Mouse (Mus musculus) hindbrain, embryonic 11.5 days (tissue): ENCODE data around the gene Pck2. TPM values are rescaled to one million over a fixed set of nuclear protein-coding genes. Genes with fewer than 3 reads are reported as not detected.
A peak's percentile ranks its signal among the peaks of the same experiment; 100 is the strongest.

Experiments used
- ATAC-seq: fragments of 200-750 bp; cut with Nextera tagmentation; 2 replicates; pipeline ENCODE4 v1.8.0; 2017; ENCODE audit warnings: mild to moderate bottlenecking, moderate TSS enrichment, moderate library complexity; ENCODE audit not compliant: low FRiP score
- DNase-seq: peaks from one replicate; pipeline ENCODE4 v3.0.0-alpha.2; 2015; ENCODE audit warnings: low spot score
- H3K27ac ChIP-seq: fragments of 300-500 bp; sonication (generic); 2 replicates; pipeline ENCODE4 v1.5.1; 2014; ENCODE audit warnings: mild to moderate bottlenecking, low read depth, low read length
- H3K27me3 ChIP-seq: fragments of 300-500 bp; sonication (generic); 2 replicates; pipeline ENCODE4 v1.6.1; 2014; ENCODE audit warnings: mild to moderate bottlenecking, low read length, moderate library complexity, mixed read lengths; ENCODE audit not compliant: control insufficient read depth, insufficient read depth
- H3K36me3 ChIP-seq: fragments of 300-500 bp; sonication (generic); 2 replicates; pipeline ENCODE4 v1.6.1; 2014; ENCODE audit warnings: mild to moderate bottlenecking, low read length, moderate library complexity, mixed read lengths; ENCODE audit not compliant: control insufficient read depth, insufficient read depth
- H3K4me1 ChIP-seq: fragments of 300-500 bp; sonication (generic); replicated peaks from 2 replicates; pipeline ENCODE4 v1.6.1; 2014; ENCODE audit warnings: low read length, mixed read lengths; ENCODE audit not compliant: control insufficient read depth, insufficient read depth
- H3K4me2 ChIP-seq: fragments of 300-500 bp; sonication (generic); replicated peaks from 2 replicates; pipeline ENCODE4 v1.6.1; 2014; ENCODE audit warnings: mild to moderate bottlenecking, low read depth, low read length
- H3K4me3 ChIP-seq: fragments of 300-500 bp; sonication (generic); 2 replicates; pipeline ENCODE4 v1.5.1; 2014; ENCODE audit warnings: low read depth, low read length
- H3K9ac ChIP-seq: fragments of 300-500 bp; sonication (generic); 2 replicates; pipeline ENCODE4 v1.6.1; 2014; ENCODE audit warnings: low read depth, low read length
- H3K9me3 ChIP-seq: fragments of 300-500 bp; sonication (generic); 2 replicates; pipeline ENCODE4 v1.6.1; 2016; ENCODE audit warnings: low read length; ENCODE audit not compliant: control insufficient read depth
- WGBS: fragments of 180-500 bp; shearing (Covaris S2); extraction: QIAGEN DNeasy Blood & Tissue Kit; methylation state at CpG from one replicate; pipeline ENCODE4 v1.1.7; 2014; 5-methylcytosine and 5-hydroxymethylcytosine counted together
- polyA plus RNA-seq: library from polyadenylated mRNA; unstranded; fragments of >200 nt; fragmentation: Nextera tagmentation; extraction: Ambion mirVana; gene quantifications from 2 replicates; pipeline ENCODE4 v1.2.1, GENCODE M21; 2014

Gene Pck2
- polyA plus RNA-seq, 1 experiment from 2014 or later, result 11.3 TPM

DNA sequence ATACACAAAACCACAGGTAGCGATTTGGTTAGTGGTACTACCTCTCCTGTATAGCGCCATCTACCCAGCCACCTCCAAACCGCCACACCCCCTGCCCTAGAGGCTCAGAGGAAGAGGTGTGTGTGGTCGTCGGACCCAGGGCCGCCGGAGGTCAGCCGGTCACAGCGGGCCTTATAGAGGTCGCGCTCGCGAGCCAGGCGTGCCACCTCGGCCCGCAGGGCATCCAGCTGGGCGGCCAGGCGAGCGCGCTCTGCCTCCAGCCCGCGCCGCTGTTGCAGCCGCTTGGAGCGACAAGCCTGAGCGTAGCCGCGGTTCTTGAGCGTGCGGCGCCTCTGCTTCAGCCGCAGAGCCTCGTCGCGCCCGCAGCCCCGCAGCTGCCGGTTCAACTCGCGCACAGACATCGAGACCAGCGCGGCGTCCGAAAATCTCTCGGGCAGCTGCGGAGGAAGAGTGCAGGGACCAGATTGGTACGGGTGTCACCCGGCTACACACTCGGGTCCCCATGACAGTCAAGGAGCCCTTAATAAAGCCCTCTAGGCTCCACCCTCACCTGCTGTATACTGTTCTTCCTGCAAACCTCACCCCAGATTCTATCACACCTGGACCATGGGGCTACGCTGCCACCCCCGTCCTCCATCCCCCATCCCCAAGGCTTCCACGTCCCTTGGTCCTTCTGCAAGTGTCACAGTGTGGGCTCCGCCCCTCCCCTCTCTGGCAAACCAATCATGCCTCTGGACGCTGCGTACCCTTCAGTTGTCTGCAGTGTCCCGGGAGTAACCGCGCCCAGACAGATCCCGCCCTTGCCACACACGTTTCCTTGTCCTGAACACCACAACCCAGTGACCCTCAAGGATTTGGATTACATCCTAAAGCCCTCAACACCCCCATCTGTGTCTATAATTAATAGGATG lies 19.4 kb upstream of the Pck2 start:
- H3K4me1 ChIP-seq, result no peaks in the 10 kb centered on the region
- WGBS, result under 1% methylated on average over 61 of the region's 61 CpGs
- no peaks in the 10 kb centered on the region for H3K36me3 ChIP-seq
- H3K9me3 ChIP-seq, result no peaks in the 10 kb centered on the region
- peak overlapping the region; percentile 61; the same call in 1 of the 2 replicates for H3K27ac ChIP-seq
- H3K4me2 ChIP-seq, result peak overlapping the region; percentile 93
- peak overlapping the region; percentile 57 for H3K9ac ChIP-seq
- H3K4me3 ChIP-seq, result peak overlapping the region; percentile 52
- DNase-seq (peak; percentile 65), ATAC-seq (peak; percentile 71)
- H3K27me3 ChIP-seq, result peaks cover 11% of the 10 kb centered on the region; the same call in 1 of the 2 replicates

- Histone ChIP-seq H3K9me3 (no peaks in the 10 kb centered on the region), H3K27ac (no peak overlapping the region), H3K27me3 (peaks cover 11% of the 10 kb centered on the region; the same call in 1 of the 2 replicates), H3K4me3 (no peak overlapping the region), H3K36me3 (no peaks in the 10 kb centered on the region), H3K9ac (no peak overlapping the region), H3K4me1 (no peaks in the 10 kb centered on the region), H3K4me2 (no peak overlapping the region)
- WGBS, result 62% methylated on average over 4 of the region's 4 CpGs
- no peak for DNase-seq
- ATAC-seq, result no peak
Observed at GRCm38 (mm10) chr14:55524062-55524461, 16.0 kb upstream of the Pck2 start.

DNA sequence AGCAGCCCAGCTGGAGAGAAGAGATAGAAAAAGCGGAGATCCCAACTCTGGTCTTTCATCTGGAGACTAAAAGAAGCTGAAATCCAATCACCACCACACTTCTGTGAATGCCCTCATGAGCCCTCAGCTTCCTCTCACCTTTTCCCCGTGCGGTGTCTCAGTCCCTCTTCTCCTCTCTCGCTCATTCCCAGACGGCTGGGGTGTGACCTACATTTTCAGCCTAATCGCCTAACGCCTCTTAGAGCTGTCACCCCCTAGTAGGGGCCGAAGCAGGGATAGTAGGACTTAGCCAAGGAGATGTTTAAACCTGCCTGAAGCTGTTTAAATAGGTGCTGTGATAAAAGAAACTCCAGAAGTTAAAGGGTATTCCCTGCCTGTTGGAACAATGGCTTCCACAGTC lies 15.3 kb upstream of the Pck2 start, which contains the start of gene Nrl:
TSS of gene Nrl (minus strand) at position 197 of the 400 bp plus-strand sequence.
- Histone ChIP-seq H3K36me3 (no peaks in the 10 kb centered on the region), H3K9me3 (no peaks in the 10 kb centered on the region), H3K27ac (no peak within 1 kb of the TSS), H3K4me3 (no peak within 1 kb of the TSS), H3K4me1 (no peaks in the 10 kb centered on the region), H3K4me2 (no peak within 1 kb of the TSS), H3K9ac (no peak within 1 kb of the TSS), H3K27me3 (peaks cover 8% of the 10 kb centered on the region; the same call in 1 of the 2 replicates)
- DNase-seq (no peak), ATAC-seq (no peak)
- 50% methylated on average over 8 of the region's 8 CpGs for WGBS

- ATAC-seq (no peak), DNase-seq (no peak)
- H3K9me3 ChIP-seq, result no peaks in the 10 kb centered on the region
- H3K4me2 ChIP-seq, result no peak overlapping the region
- H3K27me3 ChIP-seq, result peaks cover 3% of the 10 kb centered on the region; the same call in 1 of the 2 replicates
- H3K9ac ChIP-seq, result no peak overlapping the region
- WGBS, result 84% methylated on average over 2 of the region's 2 CpGs
- H3K36me3 ChIP-seq, result no peaks in the 10 kb centered on the region
- H3K4me3 ChIP-seq, result no peak overlapping the region
- no peak overlapping the region for H3K27ac ChIP-seq
- H3K4me1 ChIP-seq, result no peaks in the 10 kb centered on the region
Observed at GRCm38 (mm10) chr14:55526674-55527073, 13.4 kb upstream of the Pck2 start.

- H3K9ac ChIP-seq, result no peak overlapping the region
- H3K27me3 ChIP-seq, result no peaks in the 10 kb centered on the region
- no peak overlapping the region for H3K27ac ChIP-seq
- H3K4me3 ChIP-seq, result no peak overlapping the region
- no peak for ATAC-seq
- H3K9me3 ChIP-seq, result no peaks in the 10 kb centered on the region
- no peaks in the 10 kb centered on the region for H3K36me3 ChIP-seq
- peak; percentile 48 for DNase-seq
- WGBS, result 15% methylated on average over 3 of the region's 3 CpGs
- no peaks in the 10 kb centered on the region for H3K4me1 ChIP-seq
- no peak overlapping the region for H3K4me2 ChIP-seq
Observed at GRCm38 (mm10) chr14:55527940-55528339, 12.1 kb upstream of the Pck2 start.

DNA sequence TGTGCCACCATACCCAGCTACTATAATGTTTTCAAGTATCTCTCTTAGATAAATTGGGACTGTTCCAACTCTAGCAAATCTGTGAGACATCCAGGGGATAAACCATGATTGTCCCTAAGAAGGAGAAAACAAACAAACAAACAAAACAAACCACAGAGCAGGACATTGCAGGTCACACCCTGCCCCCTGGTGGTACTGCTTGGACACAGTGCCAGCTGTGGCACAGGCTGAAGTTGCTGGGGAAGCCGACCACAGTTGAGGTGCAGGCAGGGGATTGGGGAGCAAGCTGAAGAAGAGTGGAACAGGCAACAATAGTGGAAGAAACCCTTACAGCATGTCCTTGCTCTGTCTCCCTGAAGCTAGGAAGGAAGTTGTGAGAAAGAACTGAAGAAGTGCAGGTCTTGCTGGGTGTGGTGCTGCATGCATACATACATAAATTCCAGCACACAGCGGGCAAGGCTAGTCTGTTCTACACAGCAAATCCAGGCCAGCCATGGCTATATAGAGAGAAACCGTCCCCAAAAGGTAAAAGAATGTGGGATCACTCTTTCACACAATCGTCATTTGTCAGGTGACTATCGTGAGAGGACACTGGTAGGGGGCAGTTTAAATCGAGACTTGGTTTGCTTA lies 3.8 kb upstream of the Pck2 start:
- peak; percentile 60 for DNase-seq
- WGBS, result 56% methylated on average over 6 of the region's 6 CpGs

DNA sequence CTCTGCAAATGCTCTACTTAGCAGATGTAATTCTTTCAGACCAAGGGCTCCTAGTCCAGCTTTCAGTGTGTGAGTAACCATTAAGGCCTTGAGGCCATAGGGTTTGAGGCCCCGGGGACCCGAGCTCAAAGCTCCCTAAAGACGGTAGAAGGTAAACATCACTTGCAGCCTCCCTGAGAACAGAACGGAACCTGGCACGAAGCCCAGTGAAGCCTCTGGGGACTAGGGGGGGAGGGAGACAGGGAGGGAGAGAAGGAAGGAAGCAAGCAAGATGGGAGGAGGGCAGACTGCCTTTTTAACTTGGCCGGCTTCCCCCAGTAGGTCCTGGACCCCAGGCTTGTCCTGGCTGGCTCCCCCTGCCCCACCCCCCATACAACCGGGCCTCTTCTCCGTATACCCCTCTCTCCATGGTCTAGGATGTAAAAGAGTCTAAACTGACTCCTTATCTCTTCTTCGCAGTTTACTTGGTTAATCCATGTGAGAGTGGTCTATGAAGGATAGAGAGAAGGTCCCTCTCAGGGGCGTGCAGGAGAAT lies 788 bp downstream of the Pck2 start:
- peak overlapping the region; percentile 58 for H3K4me2 ChIP-seq
- H3K4me3 ChIP-seq, result peak overlapping the region; percentile 42
- DNase-seq, result peak; percentile 71
- 12% methylated on average over 9 of the region's 10 CpGs for WGBS
- H3K9me3 ChIP-seq, result no peaks in the 10 kb centered on the region
- H3K9ac ChIP-seq, result peak overlapping the region; percentile 52
- H3K36me3 ChIP-seq, result 0 out of 2 replicates have a peak, but pooled peaks cover 2% of the 10 kb centered on the region
- H3K27ac ChIP-seq, result peak overlapping the region; percentile 17; the same call in 1 of the 2 replicates
- no peaks in the 10 kb centered on the region for H3K4me1 ChIP-seq
- peak; percentile 41; the same call in 1 of the 2 replicates for ATAC-seq
- H3K27me3 ChIP-seq, result no peaks in the 10 kb centered on the region

More for the DNA sequence above, 3.8 kb upstream of the Pck2 start:
- no peak for ATAC-seq
- Histone ChIP-seq H3K9me3 (no peaks in the 10 kb centered on the region), H3K4me3 (no peak overlapping the region), H3K9ac (no peak overlapping the region), H3K27me3 (no peaks in the 10 kb centered on the region), H3K4me1 (no peaks in the 10 kb centered on the region), H3K36me3 (no peaks in the 10 kb centered on the region), H3K27ac (no peak overlapping the region), H3K4me2 (no peak overlapping the region)

DNA sequence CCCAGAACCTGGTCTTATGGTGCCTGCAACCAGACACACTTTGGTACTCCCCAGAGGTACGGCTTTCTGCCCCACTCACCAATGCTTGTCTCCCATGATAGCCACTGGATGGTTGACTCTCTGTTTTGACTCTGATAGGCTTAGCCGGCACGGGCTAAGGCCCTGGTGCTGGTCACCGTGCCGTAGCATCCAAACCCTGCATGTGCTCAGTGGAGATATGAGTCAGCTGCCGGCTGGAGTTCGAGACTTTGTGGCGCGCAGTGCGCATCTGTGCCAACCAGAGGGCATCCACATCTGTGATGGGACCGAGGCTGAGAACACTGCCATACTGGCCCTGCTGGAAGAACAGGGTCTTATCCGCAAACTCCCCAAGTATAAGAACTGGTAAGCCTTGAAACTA lies 2.2 kb downstream of the Pck2 start:
- Histone ChIP-seq H3K9me3 (no peaks in the 10 kb centered on the region), H3K4me1 (no peaks in the 10 kb centered on the region), H3K4me2 (no peak overlapping the region), H3K4me3 (no peak overlapping the region), H3K27me3 (no peaks in the 10 kb centered on the region), H3K27ac (no peak overlapping the region), H3K36me3 (0 out of 2 replicates have a peak, but pooled peaks cover 2% of the 10 kb centered on the region), H3K9ac (no peak overlapping the region)
- WGBS, result 96% methylated on average over 12 of the region's 12 CpGs
- no peak for DNase-seq
- no peak for ATAC-seq
